Mouse (Mus musculus) limb, embryonic 11.5 days (tissue): ENCODE measurements around the gene Pak1ip1. TPM values are rescaled to one million over a fixed set of nuclear protein-coding genes. Genes with fewer than 3 reads are reported as not detected.
A peak's percentile ranks its signal among the peaks of the same experiment; 100 is the strongest.
"Not testable (repeated sequence)": the region's sequence is repeated elsewhere in the genome, so short reads cannot be mapped to it uniquely, and the experiment has no call there.

ENCODE experiments used
- ATAC-seq: fragments of 200-750 bp; cut with Nextera tagmentation; 2 replicates; pipeline ENCODE4 v1.8.0; 2017; ENCODE audit warnings: low read depth; ENCODE audit not compliant: insufficient number of reproducible peaks, low FRiP score, low TSS enrichment
- DNase-seq: peaks from one replicate; pipeline ENCODE4 v3.0.0-alpha.2; 2015; ENCODE audit warnings: low spot score
- H3K27ac ChIP-seq: fragments of 300-500 bp; sonication (generic); replicated peaks from 2 replicates; pipeline ENCODE4 v1.5.1; 2014; ENCODE audit warnings: low read depth, mild to moderate bottlenecking, low read length
- H3K27me3 ChIP-seq: fragments of 300-500 bp; sonication (generic); 2 replicates; pipeline ENCODE4 v1.6.1; 2014; ENCODE audit warnings: mild to moderate bottlenecking, low read length, mixed read lengths; ENCODE audit not compliant: control insufficient read depth, insufficient read depth
- H3K36me3 ChIP-seq: fragments of 300-500 bp; sonication (generic); 2 replicates; pipeline ENCODE4 v1.6.1; 2014; ENCODE audit warnings: mild to moderate bottlenecking, low read length, moderate library complexity, mixed read lengths; ENCODE audit not compliant: control insufficient read depth, insufficient read depth
- H3K4me1 ChIP-seq: fragments of 300-500 bp; sonication (generic); 2 replicates; pipeline ENCODE4 v1.6.1; 2014; ENCODE audit warnings: low read length, mixed read lengths; ENCODE audit not compliant: control insufficient read depth, insufficient read depth
- H3K4me2 ChIP-seq: fragments of 300-500 bp; sonication (generic); 2 replicates; pipeline ENCODE4 v1.6.1; 2014; ENCODE audit warnings: low read depth, mild to moderate bottlenecking, moderate library complexity; ENCODE audit not compliant: severe bottlenecking
- H3K4me3 ChIP-seq: fragments of 300-500 bp; sonication (generic); 2 replicates; pipeline ENCODE4 v1.5.1; 2014; ENCODE audit warnings: low read depth, low read length
- H3K9ac ChIP-seq: fragments of 300-500 bp; sonication (generic); 2 replicates; pipeline ENCODE4 v1.6.1; 2014; ENCODE audit warnings: mild to moderate bottlenecking, low read length
- H3K9me3 ChIP-seq: fragments of 300-500 bp; sonication (generic); 2 replicates; pipeline ENCODE4 v1.6.1; 2016; ENCODE audit warnings: low read length; ENCODE audit not compliant: control insufficient read depth
- WGBS: fragments of 180-500 bp; shearing (Covaris S2); extraction: QIAGEN DNeasy Blood & Tissue Kit; methylation state at CpG from one replicate; pipeline ENCODE4 v1.1.7; 2014; 5-methylcytosine and 5-hydroxymethylcytosine counted together
- polyA plus RNA-seq: library from polyadenylated mRNA; unstranded; fragments of >200 nt; fragmentation: Nextera tagmentation; extraction: Ambion mirVana; gene quantifications from 2 replicates; pipeline ENCODE4 v1.2.1, GENCODE M21; 2014

Gene Pak1ip1
- polyA plus RNA-seq, 1 experiment from 2014 or later: 65.1 TPM

GRCm38 (mm10) chr13:40971831-40972230, 29.0 kb upstream of the Pak1ip1 start:
- ATAC-seq (no peak), DNase-seq (no peak)
- WGBS: 78% methylated on average over 2 of the region's 2 CpGs
- Histone ChIP-seq H3K27ac (no peak overlapping the region), H3K9me3 (no peaks in the 10 kb centered on the region), H3K4me2 (no peak overlapping the region), H3K36me3 (no peaks in the 10 kb centered on the region), H3K4me1 (no peaks in the 10 kb centered on the region), H3K4me3 (no peak overlapping the region), H3K9ac (no peak overlapping the region), H3K27me3 (no peaks in the 10 kb centered on the region)

- no peaks in the 10 kb centered on the region for H3K9me3 ChIP-seq
- ATAC-seq (no peak), DNase-seq (no peak)
- WGBS: 86% methylated on average over 5 of the region's 5 CpGs
- H3K9ac ChIP-seq: no peak overlapping the region
- no peaks in the 10 kb centered on the region for H3K36me3 ChIP-seq
- no peaks in the 10 kb centered on the region for H3K27me3 ChIP-seq
- no peak overlapping the region for H3K4me2 ChIP-seq
- H3K4me1 ChIP-seq: no peaks in the 10 kb centered on the region
- no peak overlapping the region for H3K4me3 ChIP-seq
- no peak overlapping the region for H3K27ac ChIP-seq
These were observed 27.8 kb upstream of the Pak1ip1 start for GRCm38 (mm10) chr13:40972976-40973375.

GRCm38 (mm10) chr13:40977609-40978008, 23.2 kb upstream of the Pak1ip1 start:
- no peak overlapping the region for H3K27ac ChIP-seq
- ATAC-seq (no peak), DNase-seq (peak; percentile 68)
- WGBS: 12% methylated on average over 7 of the region's 7 CpGs
- no peak overlapping the region for H3K4me2 ChIP-seq
- no peaks in the 10 kb centered on the region for H3K4me1 ChIP-seq
- no peaks in the 10 kb centered on the region for H3K36me3 ChIP-seq
- no peak overlapping the region for H3K4me3 ChIP-seq
- H3K27me3 ChIP-seq: no peaks in the 10 kb centered on the region
- H3K9ac ChIP-seq: no peak overlapping the region
- H3K9me3 ChIP-seq: no peaks in the 10 kb centered on the region

- DNase-seq (no peak), ATAC-seq (no peak)
- H3K4me3 ChIP-seq: no peak overlapping the region
- no peak overlapping the region for H3K9ac ChIP-seq
- 90% methylated on average over 4 of the region's 4 CpGs for WGBS
- no peaks in the 10 kb centered on the region for H3K9me3 ChIP-seq
- no peak overlapping the region for H3K27ac ChIP-seq
- H3K4me2 ChIP-seq: no peak overlapping the region
- no peaks in the 10 kb centered on the region for H3K4me1 ChIP-seq
- H3K27me3 ChIP-seq: no peaks in the 10 kb centered on the region
- no peaks in the 10 kb centered on the region for H3K36me3 ChIP-seq
These were observed 22.2 kb upstream of the Pak1ip1 start for GRCm38 (mm10) chr13:40978652-40979051.

GRCm38 (mm10) chr13:40979321-40979720, 21.5 kb upstream of the Pak1ip1 start:
- WGBS: 63% methylated on average over 2 of the region's 2 CpGs
- no peak overlapping the region for H3K4me3 ChIP-seq
- H3K9me3 ChIP-seq: no peaks in the 10 kb centered on the region
- H3K9ac ChIP-seq: no peak overlapping the region
- H3K36me3 ChIP-seq: no peaks in the 10 kb centered on the region
- ATAC-seq: no peak
- H3K27ac ChIP-seq: no peak overlapping the region
- H3K27me3 ChIP-seq: no peaks in the 10 kb centered on the region
- no peaks in the 10 kb centered on the region for H3K4me1 ChIP-seq
- H3K4me2 ChIP-seq: no peak overlapping the region
- no peak for DNase-seq

- 97% methylated on average over 1 of the region's 1 CpGs for WGBS
- ATAC-seq (no peak), DNase-seq (no peak)
- H3K27ac ChIP-seq: no peak overlapping the region
- no peaks in the 10 kb centered on the region for H3K4me1 ChIP-seq
- H3K4me3 ChIP-seq: no peak overlapping the region
- no peaks in the 10 kb centered on the region for H3K9me3 ChIP-seq
- no peaks in the 10 kb centered on the region for H3K36me3 ChIP-seq
- H3K27me3 ChIP-seq: no peaks in the 10 kb centered on the region
- no peak overlapping the region for H3K4me2 ChIP-seq
- H3K9ac ChIP-seq: no peak overlapping the region
These were observed 18.1 kb upstream of the Pak1ip1 start for GRCm38 (mm10) chr13:40982759-40983158.

- Histone ChIP-seq H3K9me3 (no peaks in the 10 kb centered on the region), H3K9ac (no peak overlapping the region), H3K4me3 (no peak overlapping the region), H3K27ac (no peak overlapping the region), H3K4me1 (no peaks in the 10 kb centered on the region), H3K36me3 (no peaks in the 10 kb centered on the region), H3K27me3 (no peaks in the 10 kb centered on the region), H3K4me2 (no peak overlapping the region)
- DNase-seq: no peak
- 98% methylated on average over 5 of the region's 5 CpGs for WGBS
- no peak for ATAC-seq
These were observed 14.7 kb upstream of the Pak1ip1 start for GRCm38 (mm10) chr13:40986081-40986480.

GRCm38 (mm10) chr13:40987608-40988303, 13.1 kb upstream of the Pak1ip1 start:
- not testable (repeated sequence) for H3K4me1 ChIP-seq, H3K4me2 ChIP-seq, H3K36me3 ChIP-seq, H3K9ac ChIP-seq, H3K27me3 ChIP-seq, H3K27ac ChIP-seq, DNase-seq, H3K4me3 ChIP-seq, ATAC-seq, H3K9me3 ChIP-seq
- WGBS: 66% methylated on average over 4 of the region's 4 CpGs

- H3K9me3 ChIP-seq: no peaks in the 10 kb centered on the region
- H3K9ac ChIP-seq: no peak overlapping the region
- no peaks in the 10 kb centered on the region for H3K36me3 ChIP-seq
- no peak overlapping the region for H3K4me2 ChIP-seq
- DNase-seq (no peak), ATAC-seq (no peak)
- WGBS: 58% methylated on average over 2 of the region's 2 CpGs
- H3K27me3 ChIP-seq: no peaks in the 10 kb centered on the region
- H3K4me3 ChIP-seq: no peak overlapping the region
- H3K4me1 ChIP-seq: no peaks in the 10 kb centered on the region
- H3K27ac ChIP-seq: no peak overlapping the region
These were observed 12.4 kb upstream of the Pak1ip1 start for GRCm38 (mm10) chr13:40988418-40988817.
